Mouse (Mus musculus): Measurements from ENCODE around the gene Fbxo8.

Fbxo8 gene

DNA sequence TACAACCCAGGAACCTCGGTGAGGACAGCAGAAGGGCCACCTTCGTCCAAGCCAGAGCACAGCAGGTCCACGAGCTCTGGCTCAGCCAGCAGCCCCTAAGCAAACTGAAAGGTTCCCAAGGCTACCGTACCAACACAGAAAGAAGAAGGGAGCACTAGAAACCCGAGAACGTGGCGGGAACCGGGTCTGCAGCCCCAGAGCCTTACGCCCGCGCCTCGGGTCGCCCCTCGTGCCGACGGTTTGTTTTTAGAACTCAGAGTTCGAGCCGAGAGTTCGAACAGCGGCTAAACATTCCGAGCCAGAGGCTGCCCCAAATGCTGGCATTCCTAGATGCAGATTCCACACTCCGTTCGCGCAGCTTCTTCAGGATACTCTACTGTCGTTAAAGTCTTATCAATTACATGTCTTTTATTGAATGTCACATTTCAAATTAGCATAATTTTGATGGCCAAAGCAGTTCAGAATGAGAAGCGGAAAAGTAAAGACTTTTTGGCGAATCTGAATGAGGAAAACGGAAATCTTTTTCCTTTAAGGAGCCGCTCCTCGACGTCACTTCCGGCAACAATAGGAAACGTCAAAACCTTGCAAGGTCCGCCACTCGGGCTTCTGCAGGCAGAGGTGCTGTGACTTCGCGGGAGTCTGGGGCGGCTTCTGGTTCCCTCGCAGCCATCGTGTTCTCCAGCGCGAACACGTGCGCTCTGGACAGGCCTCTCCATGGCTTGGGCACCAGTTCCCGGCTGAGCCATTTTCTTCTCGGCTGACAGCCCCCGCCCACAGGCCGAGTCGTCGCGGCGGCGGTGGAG is at the start of gene Fbxo8, which contains the start of gene Cep44:
Gene Fbxo8, plus strand, starts transcription at position 533 of the 803 bp plus-strand sequence.
Gene Cep44, minus strand, starts transcription at position 490 of the 803 bp plus-strand sequence.
- peak; percentile 87 for DNase-seq

DNA sequence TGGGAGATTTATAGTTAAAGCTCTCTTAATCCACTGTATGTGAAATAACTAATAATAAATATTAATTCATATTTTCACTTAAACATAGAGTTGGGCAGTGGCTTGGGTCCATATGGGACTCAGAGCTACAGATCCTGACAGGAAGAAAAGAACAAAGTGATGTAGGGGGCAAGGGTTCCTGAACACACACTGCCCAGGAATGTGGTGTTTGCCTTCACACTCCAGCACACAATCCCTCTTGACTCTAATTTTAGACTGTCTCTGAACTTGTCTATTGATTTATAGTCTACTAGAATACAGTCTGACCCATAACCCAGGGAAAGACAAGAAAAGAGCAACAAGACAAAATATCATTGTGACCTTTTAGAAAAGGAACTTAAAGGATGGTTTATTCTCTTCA is 49.0 kb upstream of the Fbxo8 start:
- no peak for DNase-seq

DNA sequence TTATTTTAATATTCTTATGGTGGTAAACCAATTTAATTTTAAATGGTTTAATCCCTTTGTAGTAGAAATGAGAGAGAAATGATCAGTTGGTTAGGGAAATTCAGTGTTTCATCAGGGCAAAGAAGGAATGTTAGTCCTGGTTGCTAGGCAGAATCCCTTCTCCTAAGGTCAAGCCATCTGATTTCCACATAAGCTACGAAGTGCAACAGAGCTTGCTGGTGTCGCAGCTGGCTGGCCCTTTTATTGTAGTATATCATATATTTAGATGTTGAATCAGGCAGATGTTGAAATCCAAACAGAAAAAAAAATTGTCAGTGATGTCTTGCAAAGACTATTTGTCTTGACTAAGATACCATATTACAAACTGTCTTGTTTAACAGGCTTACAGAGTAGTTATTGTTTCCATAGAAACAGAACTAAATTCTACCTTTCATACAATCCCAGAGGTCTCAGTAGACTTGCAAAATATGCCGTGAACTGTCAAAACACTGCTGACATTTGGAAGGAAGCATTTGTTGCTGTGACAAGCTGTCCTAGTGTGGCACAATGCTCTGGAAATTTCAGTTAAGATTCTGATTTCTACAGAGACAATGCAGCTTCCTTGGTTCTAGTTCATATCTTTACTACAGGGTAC is 42.5 kb upstream of the Fbxo8 start:
- DNase-seq: no peak

DNA sequence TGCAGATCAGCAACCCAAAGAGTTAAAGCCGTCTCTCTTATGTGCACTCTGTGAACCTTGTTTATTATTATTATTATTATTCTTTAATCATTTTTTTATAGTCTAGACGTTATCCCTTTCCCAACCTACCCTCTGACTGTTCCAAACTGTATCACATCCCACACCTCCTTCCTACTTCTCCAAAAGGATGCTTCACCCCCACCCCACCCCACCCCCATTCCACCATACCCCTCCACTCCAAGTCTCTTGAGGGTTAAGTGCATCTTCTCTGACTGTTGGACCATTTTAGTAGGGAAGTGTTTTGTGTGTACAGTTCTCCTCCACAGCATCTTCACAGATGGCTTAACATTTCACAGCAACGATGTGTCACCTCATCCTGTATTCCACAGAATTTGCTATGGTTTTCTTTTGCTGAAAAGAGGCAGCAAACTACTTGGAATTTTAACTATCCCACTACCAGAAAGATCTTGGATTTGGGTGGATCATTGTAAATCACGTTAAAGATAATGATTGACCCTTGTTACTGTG is 41.9 kb upstream of the Fbxo8 start:
- DNase-seq: no peak

DNA sequence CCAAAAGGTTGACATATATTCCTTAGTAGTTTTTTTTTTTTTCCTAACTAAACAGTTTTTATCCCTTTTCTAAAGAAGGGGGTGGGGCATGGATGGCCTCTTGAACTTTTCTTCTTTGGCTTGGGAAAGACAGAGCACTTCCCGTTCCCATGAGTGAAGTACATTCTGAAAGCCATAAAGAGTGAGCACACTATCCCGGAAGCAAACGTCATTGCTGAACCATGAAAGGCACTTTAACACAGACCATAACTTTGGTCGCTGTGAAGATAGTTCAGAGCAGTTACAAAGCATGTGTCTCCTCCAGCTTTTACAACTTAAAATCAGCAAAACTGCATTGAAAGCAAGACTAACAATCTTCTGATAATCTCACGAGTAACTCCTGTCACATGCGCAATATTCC is 32.0 kb upstream of the Fbxo8 start:
- DNase-seq: no peak

DNA sequence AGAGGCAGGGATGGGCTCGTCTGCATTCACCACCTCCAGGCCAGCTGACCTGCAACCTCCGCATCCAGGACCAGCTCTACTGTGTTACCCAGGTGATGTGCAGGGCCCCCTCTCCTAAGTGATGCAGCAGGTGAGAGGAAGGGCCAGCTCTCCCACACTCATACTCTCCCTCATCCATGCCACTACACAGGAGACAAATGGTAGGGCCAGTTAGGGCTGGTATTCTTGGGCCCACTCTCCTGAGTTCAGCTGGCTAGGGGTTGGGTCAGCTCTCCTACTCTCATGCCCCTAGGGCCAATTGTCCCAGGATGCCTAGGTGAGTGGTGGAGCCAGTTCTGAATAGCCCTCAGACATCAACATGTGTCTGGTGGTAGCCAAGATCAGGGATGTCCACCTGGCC is 30.6 kb upstream of the Fbxo8 start:
- no peak for DNase-seq

DNA sequence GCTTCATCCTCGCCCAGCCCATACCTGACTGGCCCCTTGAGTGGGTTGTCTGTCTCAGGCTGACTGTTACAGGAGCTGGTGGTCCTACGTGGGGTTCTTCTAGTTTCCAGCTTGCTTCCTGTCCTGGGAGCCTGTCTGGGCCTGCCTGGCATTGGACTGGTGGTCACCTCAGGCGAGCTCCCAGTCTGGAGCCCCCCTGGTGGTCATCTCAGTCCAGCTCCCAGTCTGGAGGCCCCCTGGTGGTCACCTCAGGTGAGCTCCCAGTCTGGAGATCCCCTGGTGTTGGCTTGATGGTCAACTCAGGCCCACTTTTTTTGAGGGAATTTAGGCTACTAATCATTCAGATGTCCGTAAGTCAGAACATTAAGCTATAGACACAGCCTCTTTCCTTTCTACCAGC is 29.8 kb upstream of the Fbxo8 start:
- DNase-seq: no peak

DNA sequence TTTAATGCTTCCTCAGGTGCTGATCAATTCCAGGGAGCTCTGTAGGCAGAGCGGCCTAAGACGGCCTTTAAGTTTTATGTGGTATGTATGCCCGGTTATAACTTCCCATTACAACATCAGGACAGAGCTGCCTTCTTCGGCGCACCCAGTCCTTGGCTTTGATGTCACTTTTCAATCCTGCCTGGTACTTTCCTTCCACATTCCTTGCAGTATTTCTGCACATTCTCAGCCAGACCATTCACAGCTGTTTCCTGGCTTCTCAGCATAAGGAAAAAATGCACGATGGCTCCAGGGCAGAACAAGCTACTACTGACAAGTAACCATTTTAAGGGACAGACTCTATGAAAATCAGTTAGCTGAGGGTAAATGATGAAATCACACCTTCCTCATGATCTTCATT is 22.0 kb upstream of the Fbxo8 start:
- no peak for DNase-seq

DNA sequence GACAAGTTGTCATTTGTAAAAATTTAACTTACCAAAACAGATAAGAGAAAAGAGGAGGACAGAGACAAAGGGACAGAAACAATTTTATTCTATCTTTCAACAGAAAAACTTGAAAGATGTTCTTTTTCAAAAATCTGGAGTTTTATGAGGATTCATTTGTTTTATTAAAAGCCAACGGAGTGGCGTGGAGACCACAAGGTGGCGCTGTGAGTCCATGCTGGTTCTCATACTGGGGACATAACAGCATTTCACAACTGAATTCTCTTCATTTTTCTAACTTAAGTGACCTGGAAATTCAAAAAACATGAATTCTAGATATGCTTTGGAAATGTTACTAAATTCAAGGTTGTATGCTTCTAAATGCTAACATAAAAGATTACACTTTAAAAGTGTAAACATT is 20.5 kb upstream of the Fbxo8 start:
- DNase-seq: peak; percentile 54

DNA sequence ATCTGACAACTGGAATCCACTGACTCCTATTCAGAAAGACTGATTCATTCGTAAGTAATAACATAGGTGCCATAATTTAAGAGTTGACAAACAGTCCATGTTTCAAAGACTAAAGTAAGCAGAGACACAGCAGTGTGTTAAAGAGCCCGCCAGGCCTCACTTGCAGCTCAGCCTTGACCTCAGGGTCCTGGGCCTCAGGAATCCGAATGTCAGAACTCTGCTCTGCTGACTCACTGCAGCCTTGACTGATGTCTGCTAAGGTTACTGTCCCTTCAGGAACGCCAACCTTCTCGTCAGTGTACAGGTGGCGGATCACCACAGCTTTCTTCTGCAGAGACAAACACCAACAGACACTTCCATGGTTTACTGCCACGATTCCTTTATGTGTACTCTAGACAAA is 10.2 kb upstream of the Fbxo8 start:
- DNase-seq: no peak

DNA sequence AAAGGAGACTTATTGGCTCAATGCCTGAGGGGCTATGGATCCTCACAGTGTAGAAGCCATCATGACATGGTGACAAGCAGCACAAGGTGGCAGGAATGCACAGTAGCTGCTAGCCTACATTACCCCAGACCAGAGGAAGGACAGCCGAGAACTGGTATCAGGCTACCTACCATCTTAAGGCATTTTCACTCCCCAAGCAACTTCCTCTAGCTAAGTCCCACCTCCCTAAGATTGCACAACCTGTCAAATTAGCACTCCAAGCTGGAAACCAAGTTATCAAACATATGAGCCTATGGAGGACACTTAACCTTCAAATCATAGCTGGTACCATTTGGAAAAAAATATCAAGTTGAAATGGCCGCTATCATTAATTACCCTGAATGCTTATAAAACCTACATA is 3.0 kb upstream of the Fbxo8 start:
- DNase-seq: no peak

DNA sequence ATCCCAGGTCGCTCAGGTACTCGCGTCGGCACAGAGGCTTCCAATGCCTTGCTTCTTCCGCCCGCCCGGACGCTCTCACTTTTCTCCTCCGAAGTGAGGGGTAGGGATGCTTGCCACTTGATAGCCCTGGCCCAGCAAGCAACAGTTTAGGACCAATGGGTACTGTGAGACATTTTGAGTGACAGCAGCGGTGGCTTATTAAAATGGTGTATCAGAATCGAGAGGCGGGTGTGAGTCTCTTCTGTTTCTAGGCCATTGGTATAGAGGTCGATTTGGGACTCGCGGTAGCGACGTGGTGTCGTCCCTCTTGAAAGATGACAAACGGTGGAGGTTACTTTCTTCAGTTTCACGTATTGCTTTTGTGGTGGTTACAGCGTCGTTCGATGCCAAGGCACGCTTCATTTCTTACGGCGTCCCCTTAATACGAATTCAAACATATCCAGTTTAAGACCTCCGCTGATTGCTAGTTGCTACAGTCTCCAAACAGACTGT is 517 bp downstream of the Fbxo8 start:
- DNase-seq: peak; percentile 90

DNA sequence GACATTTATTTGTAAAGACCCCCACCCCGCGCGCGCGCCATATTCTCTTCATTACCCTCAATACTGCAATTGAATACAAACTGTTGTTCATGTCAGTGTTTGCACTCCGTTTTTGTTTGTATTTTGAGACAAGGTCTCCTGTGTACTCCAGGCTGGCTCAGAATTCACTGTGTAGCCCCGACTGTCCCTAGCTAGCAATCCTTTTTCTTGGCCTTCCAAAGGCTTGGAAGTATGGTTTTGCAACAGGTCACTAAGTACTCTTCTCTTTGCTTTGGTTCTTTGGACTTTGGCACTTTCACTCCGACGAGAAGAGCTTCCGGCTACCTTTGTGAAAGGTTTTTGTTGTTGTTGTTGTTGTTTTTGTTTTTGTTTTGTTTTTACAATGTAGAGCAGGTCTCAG is 1.2 kb downstream of the Fbxo8 start:
- peak; percentile 27 for DNase-seq

DNA sequence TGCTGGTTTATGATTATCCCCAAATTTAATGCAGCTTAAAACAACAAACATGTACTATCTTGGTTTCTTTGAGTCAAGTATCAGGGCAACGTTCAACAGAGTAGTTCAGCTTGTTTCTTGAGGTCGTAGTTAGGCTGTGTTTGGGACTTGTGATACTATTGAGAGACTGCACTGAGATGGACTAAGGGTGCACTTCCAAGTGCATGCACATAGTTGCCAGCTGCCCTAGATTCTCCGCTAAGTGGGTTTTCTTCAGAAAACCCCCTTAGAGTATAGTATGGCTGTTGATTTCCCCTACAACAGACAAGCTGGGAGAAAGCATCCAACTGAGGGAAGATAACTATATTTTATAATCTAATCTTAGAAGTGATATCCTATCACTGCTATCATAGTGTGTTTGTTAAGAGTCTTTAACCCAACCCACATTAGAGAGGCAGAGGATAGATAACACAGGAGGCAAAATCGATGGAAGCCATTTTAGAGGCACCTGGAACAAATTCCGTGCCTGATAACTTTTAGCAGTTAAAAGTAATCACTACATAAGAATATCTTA is 1.7 kb downstream of the Fbxo8 start:
- no peak for DNase-seq

DNA sequence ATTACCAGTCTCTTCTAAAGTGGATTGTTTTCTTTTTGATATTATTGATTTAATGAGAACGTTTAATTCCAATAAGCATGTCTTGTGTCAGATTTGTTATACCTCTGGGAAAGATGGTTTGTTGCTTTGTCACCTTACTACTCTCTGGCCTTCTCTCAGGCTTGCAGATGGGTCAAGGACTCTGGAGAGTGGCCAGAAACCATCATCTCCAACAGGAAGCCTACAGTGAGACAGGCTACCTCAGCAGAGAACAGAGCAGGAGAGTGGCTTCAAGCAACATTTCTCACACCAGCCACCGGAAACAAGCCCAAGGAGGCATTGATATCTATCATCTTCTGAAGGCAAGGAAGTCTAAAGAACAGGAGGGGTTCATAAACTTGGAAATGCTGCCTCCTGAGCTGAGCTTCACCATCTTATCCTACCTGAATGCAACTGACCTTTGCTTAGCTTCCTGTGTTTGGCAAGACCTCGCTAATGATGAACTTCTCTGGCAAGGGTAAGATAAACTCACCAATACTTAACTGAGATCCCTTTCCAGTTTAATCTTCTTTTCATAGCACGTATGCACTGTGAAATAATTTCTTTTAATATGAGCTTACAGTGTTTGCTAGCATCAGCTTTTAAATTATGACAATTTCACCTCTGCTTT is 13.6 kb downstream of the Fbxo8 start:
- peak; percentile 37 for DNase-seq

DNA sequence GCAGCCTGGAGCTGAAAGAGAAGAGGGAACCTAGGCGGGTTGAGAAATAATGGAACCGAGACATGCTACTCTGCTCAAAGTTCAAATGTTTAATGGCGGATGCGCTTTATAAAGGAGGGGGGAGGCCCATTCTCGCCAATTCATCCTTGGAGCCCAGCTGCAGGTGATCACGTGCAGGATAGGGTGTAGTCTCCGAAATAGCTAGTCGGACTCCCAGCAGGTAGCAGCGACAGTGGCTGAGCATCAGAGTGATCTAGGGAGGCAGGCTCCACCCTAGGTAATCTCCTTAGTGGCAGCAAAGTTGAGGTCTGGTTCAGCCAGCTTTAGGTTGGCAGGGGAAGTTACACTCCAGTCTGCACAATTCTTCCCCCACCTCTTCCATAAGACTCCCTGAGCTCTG is 16.0 kb downstream of the Fbxo8 start:
- no peak for DNase-seq

DNA sequence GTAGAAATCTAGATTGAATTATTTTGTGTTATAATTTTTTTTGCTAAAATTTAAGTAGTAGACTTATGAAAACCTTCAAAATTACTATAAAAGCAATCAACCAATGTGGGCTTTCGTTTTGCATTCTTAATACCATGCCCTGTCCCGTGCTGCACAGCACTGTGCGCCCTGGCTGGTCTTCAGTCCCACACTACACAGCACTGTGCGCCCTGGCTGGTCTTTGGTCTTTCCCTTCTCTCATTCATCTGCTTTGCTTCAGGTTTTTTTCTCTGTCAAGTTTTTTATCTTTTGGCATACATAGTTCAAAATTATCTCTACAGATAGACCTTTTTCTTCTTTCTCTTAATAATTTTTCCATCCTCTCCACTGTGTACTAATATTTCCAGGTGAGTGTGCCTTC is 30.0 kb downstream of the Fbxo8 start:
- no peak for DNase-seq

DNA sequence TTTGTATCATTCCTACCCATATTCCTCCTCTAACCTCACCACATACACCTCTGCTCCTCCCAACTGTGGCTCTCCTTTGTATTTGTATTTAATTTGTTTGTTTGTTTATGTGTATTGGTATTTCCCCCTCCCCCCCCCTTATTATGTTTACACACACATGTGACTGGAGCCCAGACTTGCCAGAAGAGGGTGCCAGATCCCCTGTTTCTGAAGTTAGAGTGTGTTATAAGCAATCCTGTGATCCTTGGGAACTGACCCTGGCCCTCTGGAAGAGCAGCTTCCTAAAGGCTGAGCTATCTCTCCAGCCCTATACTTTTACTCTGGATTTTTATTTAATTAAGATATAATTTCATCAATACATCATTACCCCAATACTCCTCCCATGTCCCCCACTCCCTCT is 32.0 kb downstream of the Fbxo8 start:
- DNase-seq: no peak

DNA sequence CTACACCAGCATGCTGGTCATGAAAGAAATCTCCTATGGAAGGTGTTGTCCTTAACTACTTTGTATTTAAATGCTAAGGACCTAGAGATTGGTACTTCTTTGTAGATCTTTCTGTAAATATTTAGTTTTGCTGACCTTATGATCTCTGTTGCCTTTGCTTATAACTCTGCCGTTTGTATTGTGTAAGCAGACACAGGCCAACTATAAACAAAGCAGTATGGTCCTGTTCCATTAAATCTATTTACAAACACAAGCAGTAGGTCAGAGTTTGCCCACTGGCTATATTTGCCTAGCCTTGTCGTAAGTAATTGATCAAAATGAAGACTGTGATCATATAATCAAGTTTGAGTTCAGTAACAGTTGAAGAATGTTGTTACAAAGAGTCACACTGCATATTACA is 38.1 kb downstream of the Fbxo8 start:
- no peak for DNase-seq

DNA sequence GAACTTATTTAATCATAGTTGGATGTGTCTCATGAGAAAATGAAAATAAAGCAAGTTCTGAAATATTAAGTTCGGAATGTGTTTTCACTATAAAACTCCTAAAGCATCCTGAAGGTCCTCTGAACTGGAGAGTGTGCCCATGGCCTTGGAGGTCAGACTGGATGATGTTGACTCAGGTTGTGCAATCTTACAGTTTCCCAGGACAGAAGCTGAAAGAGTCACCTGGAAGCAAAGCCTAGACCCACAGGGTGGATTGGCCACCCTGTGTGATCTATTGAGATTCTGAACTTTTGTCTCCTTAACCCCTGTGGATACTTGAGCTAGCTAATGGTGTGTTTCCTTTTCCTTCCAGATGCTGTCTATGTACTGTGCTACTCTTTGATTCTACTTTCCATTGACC is 40.2 kb downstream of the Fbxo8 start:
- no peak for DNase-seq

DNA sequence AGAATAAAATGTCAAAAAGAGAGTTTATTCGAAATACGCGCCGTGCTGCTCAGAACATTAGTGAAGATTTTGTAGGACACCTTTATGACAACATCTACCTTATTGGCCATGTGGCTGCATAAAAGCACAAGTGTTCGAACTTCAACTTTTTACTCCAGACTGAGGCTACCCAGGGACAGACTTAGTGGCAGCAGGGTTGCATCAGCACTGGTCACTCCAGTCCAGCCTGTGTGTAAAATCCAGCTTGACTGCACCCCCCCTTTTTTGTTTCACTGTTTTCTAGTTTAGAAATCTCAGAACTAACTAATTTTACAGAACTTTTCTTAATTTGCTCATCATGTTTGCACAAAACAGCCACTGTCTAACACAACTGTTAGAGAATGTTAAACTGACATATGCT is 40.6 kb downstream of the Fbxo8 start:
- no peak for DNase-seq

DNA sequence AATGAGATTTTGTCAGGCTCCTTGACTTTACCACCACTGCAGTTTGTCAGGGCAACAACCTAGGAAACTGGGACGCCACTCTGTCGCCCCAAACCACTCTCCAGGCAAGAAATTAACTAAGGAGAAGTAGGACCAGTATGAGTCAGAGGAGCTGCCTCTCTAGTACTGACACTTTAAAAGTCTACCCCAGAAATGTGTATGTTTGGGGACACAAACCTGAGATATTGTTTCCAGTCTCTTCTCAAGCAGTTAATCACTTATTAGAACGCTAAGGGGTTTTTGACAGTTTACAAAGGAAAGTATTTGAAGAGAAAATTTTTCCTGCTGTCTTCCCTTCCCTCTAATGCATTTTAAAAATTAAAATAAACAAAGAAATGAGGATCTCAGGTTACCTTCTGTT is 55.6 kb downstream of the Fbxo8 start:
- no peak for DNase-seq

DNA sequence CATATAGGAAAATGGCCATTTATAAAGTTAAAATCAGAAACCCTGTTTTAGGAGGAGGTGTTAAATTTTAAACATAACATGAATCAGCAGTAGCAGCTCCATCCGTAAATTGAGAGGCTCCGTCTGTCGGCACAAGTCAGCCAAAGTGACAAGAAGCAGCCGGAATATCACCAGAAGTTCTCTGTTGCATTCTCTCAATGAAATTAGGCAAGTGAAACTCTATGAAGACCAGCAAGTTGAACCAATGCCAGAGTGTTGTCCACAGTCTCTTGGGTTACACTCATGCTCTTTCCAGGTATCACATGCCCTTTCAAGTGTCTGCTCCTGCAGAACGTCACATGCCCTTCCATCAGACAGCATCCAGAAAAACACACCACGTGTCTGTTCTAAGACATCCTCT is 60.8 kb downstream of the Fbxo8 start:
- DNase-seq: no peak

All from kidney, adult 18-20 months (tissue).